Mouse (Mus musculus) kidney, postnatal 0 days (tissue): ENCODE results near the gene Fbxo17. TPM values are rescaled to one million over a fixed set of nuclear protein-coding genes. Genes with fewer than 3 reads are reported as not detected.
A peak's percentile ranks its signal among the peaks of the same experiment; 100 is the strongest.

ENCODE experiments used
- ATAC-seq: fragments of 200-750 bp; cut with Nextera tagmentation; replicated peaks from 2 replicates; pipeline ENCODE4 v1.8.0; 2017; ENCODE audit warnings: low read depth, moderate number of reproducible peaks, moderate TSS enrichment, moderate library complexity; ENCODE audit not compliant: low FRiP score
- DNase-seq: peaks from one replicate; pipeline ENCODE4 v3.0.0-alpha.2; 2016; ENCODE audit warnings: low spot score
- H3K27ac ChIP-seq: fragments of 300-500 bp; sonication (generic); 2 replicates; pipeline ENCODE4 v1.5.1; 2014; ENCODE audit warnings: mild to moderate bottlenecking
- H3K27me3 ChIP-seq: fragments of 300-500 bp; sonication (generic); 2 replicates; pipeline ENCODE4 v1.6.1; 2014; ENCODE audit warnings: low read length, mixed read lengths; ENCODE audit not compliant: insufficient read depth
- H3K36me3 ChIP-seq: fragments of 300-500 bp; sonication (generic); 2 replicates; pipeline ENCODE4 v1.6.1; 2014; ENCODE audit warnings: low read length, mixed read lengths; ENCODE audit not compliant: insufficient read depth
- H3K4me1 ChIP-seq: fragments of 300-500 bp; sonication (generic); replicated peaks from 2 replicates; pipeline ENCODE4 v1.6.1; 2014; ENCODE audit warnings: antibody characterized with exemption, low read length, mixed read lengths; ENCODE audit not compliant: insufficient read depth
- H3K4me2 ChIP-seq: fragments of 300-500 bp; sonication (generic); 2 replicates; pipeline ENCODE4 v1.6.1; 2014; ENCODE audit warnings: mild to moderate bottlenecking, low read length, moderate library complexity, mixed read lengths
- H3K4me3 ChIP-seq: fragments of 300-500 bp; sonication (generic); replicated peaks from 2 replicates; pipeline ENCODE4 v1.5.1; 2014; ENCODE audit warnings: low read depth, low read length
- H3K9ac ChIP-seq: fragments of 300-500 bp; sonication (generic); 2 replicates; pipeline ENCODE4 v1.6.1; 2014; ENCODE audit warnings: low read depth, low read length
- H3K9me3 ChIP-seq: fragments of 300-500 bp; sonication (generic); replicated peaks from 2 replicates; pipeline ENCODE4 v1.6.1; 2016; ENCODE audit warnings: low read length, inconsistent platforms, mixed read lengths
- CTCF ChIP-seq: IDR thresholded peaks from 2 replicates; pipeline ENCODE4 v1.5.1; 2016; ENCODE audit warnings: antibody characterized with exemption, low read depth, mild to moderate bottlenecking, moderate library complexity
- WGBS: fragments of 180-500 bp; shearing (Covaris S2); extraction: QIAGEN DNeasy Blood & Tissue Kit; methylation state at CpG from one replicate; pipeline ENCODE4 v1.1.7; 2014; 5-methylcytosine and 5-hydroxymethylcytosine counted together
- polyA plus RNA-seq: library from polyadenylated mRNA; unstranded; fragments of >200 nt; fragmentation: Nextera tagmentation; extraction: Ambion mirVana; gene quantifications from 2 replicates; pipeline ENCODE4 v1.2.1, GENCODE M21; 2015

Gene Fbxo17
- polyA plus RNA-seq, 1 experiment from 2014 or later, result 7.0 TPM

GRCm38 (mm10) chr7:28722079-28722478, 5.5 kb downstream of the Fbxo17 start:
- Histone ChIP-seq H3K27ac (no peak overlapping the region), H3K4me3 (no peak overlapping the region), H3K4me2 (no peak overlapping the region), H3K4me1 (no peaks in the 10 kb centered on the region), H3K9me3 (no peaks in the 10 kb centered on the region), H3K9ac (no peak overlapping the region), H3K27me3 (no peaks in the 10 kb centered on the region), H3K36me3 (no peaks in the 10 kb centered on the region)
- ATAC-seq (no peak), DNase-seq (no peak)
- WGBS, result 93% methylated on average over 7 of the region's 7 CpGs
- TF ChIP-seq CTCF, result peak; percentile 47

DNA sequence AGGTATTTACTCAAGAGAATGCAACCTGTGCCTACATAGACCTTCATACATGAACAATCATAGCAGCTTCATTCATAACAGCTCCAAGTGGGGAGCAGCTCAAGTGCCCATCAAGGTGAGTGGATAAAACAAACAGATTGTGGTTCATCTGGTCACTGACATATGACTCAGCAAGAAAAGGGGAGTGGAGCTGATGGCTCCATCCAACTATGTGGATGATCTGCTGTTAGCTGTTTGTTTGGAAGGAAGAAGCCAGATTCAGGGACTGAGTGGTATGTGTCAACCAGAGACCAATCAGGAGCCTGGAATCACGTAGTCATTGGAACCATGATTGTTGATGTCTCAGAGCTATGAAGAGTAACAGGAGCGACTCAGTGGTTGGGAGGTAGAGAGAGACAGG, 8.0 kb downstream of the Fbxo17 start:
- Histone ChIP-seq H3K9me3 (no peaks in the 10 kb centered on the region), H3K27me3 (no peaks in the 10 kb centered on the region), H3K4me1 (no peaks in the 10 kb centered on the region), H3K36me3 (no peaks in the 10 kb centered on the region), H3K4me2 (no peak overlapping the region), H3K27ac (no peak overlapping the region), H3K4me3 (no peak overlapping the region), H3K9ac (no peak overlapping the region)
- no peak for TF ChIP-seq CTCF
- ATAC-seq, result no peak
- 96% methylated on average over 2 of the region's 2 CpGs for WGBS
- DNase-seq, result no peak

GRCm38 (mm10) chr7:28726600-28726999, 10.0 kb downstream of the Fbxo17 start:
- Histone ChIP-seq H3K27ac (no peak overlapping the region), H3K27me3 (no peaks in the 10 kb centered on the region), H3K4me1 (no peaks in the 10 kb centered on the region), H3K9me3 (no peaks in the 10 kb centered on the region), H3K36me3 (no peaks in the 10 kb centered on the region), H3K4me3 (no peak overlapping the region), H3K4me2 (no peak overlapping the region), H3K9ac (no peak overlapping the region)
- peak; percentile 80 for DNase-seq
- ATAC-seq, result 0 out of 2 replicates have a peak, but pooled peaks have one; percentile 59
- TF ChIP-seq CTCF, result peak; percentile 86
- WGBS, result 6% methylated on average over 14 of the region's 14 CpGs

DNA sequence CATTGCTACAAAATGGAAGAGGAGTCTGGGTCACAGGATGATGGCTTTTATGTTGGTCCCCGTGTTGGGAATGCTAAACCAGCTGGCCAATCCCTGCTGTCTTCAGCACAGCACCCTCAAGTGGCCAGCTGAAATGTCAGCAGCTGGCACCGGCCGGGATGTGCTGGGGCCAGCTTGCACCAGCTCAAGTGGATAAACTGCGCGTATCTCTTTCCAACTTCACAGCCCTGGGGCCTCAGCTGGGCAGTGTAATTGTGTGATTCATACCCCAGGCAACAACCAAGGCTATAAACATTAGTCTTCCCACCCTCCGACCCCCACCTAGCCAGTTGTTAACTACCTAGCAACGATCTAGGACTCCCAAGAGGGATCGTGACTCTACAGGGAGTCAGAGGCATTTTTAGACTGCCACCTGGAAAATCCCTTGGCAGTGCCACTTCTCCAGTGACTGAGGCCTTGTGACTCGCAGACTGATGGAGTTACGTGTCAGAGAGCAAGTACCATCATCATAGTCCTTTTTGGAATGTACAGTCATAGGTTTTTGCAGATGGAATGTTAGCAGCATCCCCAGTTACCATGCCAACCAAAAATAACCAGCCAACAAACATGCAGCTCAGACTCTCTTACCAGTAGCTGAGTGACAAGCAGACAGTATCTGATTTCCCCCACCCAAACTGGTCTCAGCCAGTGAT, 11.2 kb downstream of the Fbxo17 start:
- H3K4me1 ChIP-seq, result 0 out of 2 replicates have a peak, but pooled peaks cover under 1% of the 10 kb centered on the region
- 44% methylated on average over 10 of the region's 10 CpGs for WGBS
- no peak overlapping the region for H3K9ac ChIP-seq
- DNase-seq, result peak; percentile 33
- 0 out of 2 replicates have a peak, but pooled peaks have one; percentile 22 for ATAC-seq
- no peaks in the 10 kb centered on the region for H3K9me3 ChIP-seq
- no peaks in the 10 kb centered on the region for H3K36me3 ChIP-seq
- no peaks in the 10 kb centered on the region for H3K27me3 ChIP-seq
- TF ChIP-seq CTCF, result peak; percentile 52
- no peak overlapping the region for H3K4me3 ChIP-seq
- no peak overlapping the region for H3K4me2 ChIP-seq
- no peak overlapping the region for H3K27ac ChIP-seq

DNA sequence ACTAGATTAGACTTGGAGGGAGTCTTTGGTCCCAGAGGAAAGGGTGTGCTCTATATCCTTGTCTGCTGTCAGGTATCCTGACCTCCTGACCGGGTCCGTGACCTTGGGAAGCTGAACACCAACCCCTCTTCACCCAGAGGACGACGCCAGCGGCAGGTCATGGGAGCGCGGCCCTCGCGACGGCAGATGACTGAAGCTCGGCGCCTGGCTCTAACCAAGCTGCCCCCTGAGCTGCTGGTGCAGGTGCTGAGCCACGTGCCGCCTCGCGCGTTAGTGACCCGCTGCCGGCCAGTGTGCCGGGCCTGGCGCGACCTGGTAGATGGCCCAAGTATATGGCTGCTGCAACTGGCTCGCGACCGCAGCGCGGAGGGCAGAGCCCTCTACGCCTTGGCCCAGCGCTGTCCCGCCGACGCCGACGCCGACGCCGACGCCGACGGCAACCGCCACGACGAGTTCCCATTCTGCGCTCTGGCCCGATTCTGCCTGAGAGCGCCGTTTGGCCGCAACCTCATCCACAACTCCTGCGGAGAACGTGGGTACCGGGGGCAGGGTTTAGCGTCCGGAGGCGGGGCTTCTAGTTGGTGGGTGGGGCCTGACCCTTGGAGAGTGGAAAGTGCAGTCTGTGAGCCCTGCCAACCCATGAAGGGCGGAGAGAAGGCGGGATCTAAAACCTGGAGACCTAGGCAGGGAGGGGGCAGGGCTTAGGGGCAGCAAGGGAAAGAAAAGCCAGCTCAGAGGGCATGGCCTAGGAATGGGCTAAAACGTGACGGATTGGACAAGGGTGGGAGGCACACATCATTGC, 15.9 kb downstream of the Fbxo17 start:
- peak; percentile 87 for ATAC-seq
- Histone ChIP-seq H3K9ac (0 out of 2 replicates have a peak overlapping the region, but pooled peaks have one; percentile 35), H3K36me3 (0 out of 2 replicates have a peak, but pooled peaks cover 4% of the 10 kb centered on the region), H3K27me3 (no peaks in the 10 kb centered on the region), H3K4me1 (0 out of 2 replicates have a peak, but pooled peaks cover 3% of the 10 kb centered on the region), H3K9me3 (no peaks in the 10 kb centered on the region), H3K4me3 (peak overlapping the region; percentile 32), H3K27ac (0 out of 2 replicates have a peak overlapping the region, but pooled peaks have one; percentile 34), H3K4me2 (peak overlapping the region; percentile 66)
- DNase-seq, result peak; percentile 77
- 4% methylated on average over 57 of the region's 58 CpGs for WGBS
- no peak for TF ChIP-seq CTCF

- H3K27ac ChIP-seq, result 0 out of 2 replicates have a peak overlapping the region, but pooled peaks have one; percentile 34
- DNase-seq, result no peak
- no peak for TF ChIP-seq CTCF
- no peaks in the 10 kb centered on the region for H3K27me3 ChIP-seq
- 13% methylated on average over 11 of the region's 11 CpGs for WGBS
- peaks cover 6% of the 10 kb centered on the region; the same call in 1 of the 2 replicates for H3K36me3 ChIP-seq
- peak overlapping the region; percentile 66 for H3K4me2 ChIP-seq
- no peak overlapping the region for H3K9ac ChIP-seq
- H3K4me1 ChIP-seq, result 0 out of 2 replicates have a peak, but pooled peaks cover 3% of the 10 kb centered on the region
- peak overlapping the region; percentile 32 for H3K4me3 ChIP-seq
- no peak; the same call in 1 of the 2 replicates for ATAC-seq
- no peaks in the 10 kb centered on the region for H3K9me3 ChIP-seq
These were observed 16.6 kb downstream of the Fbxo17 start for GRCm38 (mm10) chr7:28733211-28733610.
